Mouse (Mus musculus) stomach, postnatal 0 days (tissue): ENCODE measurements around the gene Tut7. TPM values are rescaled to one million over a fixed set of nuclear protein-coding genes. Genes with fewer than 3 reads are reported as not detected.

Experiments used
- ATAC-seq: fragments of 200-750 bp; cut with Nextera tagmentation; 2 replicates; pipeline ENCODE4 v1.8.0; 2017; ENCODE audit not compliant: low FRiP score, low TSS enrichment
- DNase-seq: peaks from one replicate; pipeline ENCODE4 v3.0.0-alpha.2; 2016; ENCODE audit warnings: low spot score
- H3K27ac ChIP-seq: fragments of 300-500 bp; sonication (generic); replicated peaks from 2 replicates; pipeline ENCODE4 v1.5.1; 2014; ENCODE audit warnings: mild to moderate bottlenecking, control low read depth
- H3K27me3 ChIP-seq: fragments of 300-500 bp; sonication (generic); 2 replicates; pipeline ENCODE4 v1.6.1; 2014; ENCODE audit warnings: low read length; ENCODE audit not compliant: control insufficient read depth, insufficient read depth
- H3K36me3 ChIP-seq: fragments of 300-500 bp; sonication (generic); 2 replicates; pipeline ENCODE4 v1.6.1; 2014; ENCODE audit warnings: low read length, mixed read lengths; ENCODE audit not compliant: control insufficient read depth, insufficient read depth
- H3K4me1 ChIP-seq: fragments of 300-500 bp; sonication (generic); replicated peaks from 2 replicates; pipeline ENCODE4 v1.6.1; 2014; ENCODE audit warnings: antibody characterized with exemption; ENCODE audit not compliant: control insufficient read depth, insufficient read depth
- H3K4me2 ChIP-seq: fragments of 300-500 bp; sonication (generic); replicated peaks from 2 replicates; pipeline ENCODE4 v1.6.1; 2014; ENCODE audit warnings: low read depth, mild to moderate bottlenecking, control low read depth, moderate library complexity
- H3K4me3 ChIP-seq: fragments of 300-500 bp; sonication (generic); 2 replicates; pipeline ENCODE4 v1.5.1; 2014; ENCODE audit warnings: low read depth, low read length, control low read depth
- H3K9ac ChIP-seq: fragments of 300-500 bp; sonication (generic); 2 replicates; pipeline ENCODE4 v1.6.1; 2014; ENCODE audit warnings: mild to moderate bottlenecking, low read length, control low read depth, mixed read lengths
- H3K9me3 ChIP-seq: fragments of 300-500 bp; sonication (generic); 2 replicates; pipeline ENCODE4 v1.6.1; 2016; ENCODE audit warnings: low read length; ENCODE audit not compliant: control insufficient read depth
- CTCF ChIP-seq: IDR thresholded peaks from 2 replicates; pipeline ENCODE4 v1.5.1; 2016; ENCODE audit warnings: antibody characterized with exemption, low read depth, mild to moderate bottlenecking, moderate library complexity
- EP300 ChIP-seq: optimal IDR thresholded peaks from 2 replicates; pipeline ENCODE3; 2016; ENCODE audit warnings: antibody characterized with exemption
- WGBS: fragments of 180-500 bp; shearing (Covaris S2); extraction: QIAGEN DNeasy Blood & Tissue Kit; methylation state at CpG from one replicate; pipeline ENCODE4 v1.1.7; 2014; 5-methylcytosine and 5-hydroxymethylcytosine counted together
- polyA plus RNA-seq: library from polyadenylated mRNA; unstranded; fragments of >200 nt; fragmentation: Nextera tagmentation; extraction: Ambion mirVana; gene quantifications from 2 replicates; pipeline ENCODE4 v1.2.1, GENCODE M21; 2015

Tut7 gene
- polyA plus RNA-seq, 1 experiment from 2014 or later: 31.6 TPM

DNA sequence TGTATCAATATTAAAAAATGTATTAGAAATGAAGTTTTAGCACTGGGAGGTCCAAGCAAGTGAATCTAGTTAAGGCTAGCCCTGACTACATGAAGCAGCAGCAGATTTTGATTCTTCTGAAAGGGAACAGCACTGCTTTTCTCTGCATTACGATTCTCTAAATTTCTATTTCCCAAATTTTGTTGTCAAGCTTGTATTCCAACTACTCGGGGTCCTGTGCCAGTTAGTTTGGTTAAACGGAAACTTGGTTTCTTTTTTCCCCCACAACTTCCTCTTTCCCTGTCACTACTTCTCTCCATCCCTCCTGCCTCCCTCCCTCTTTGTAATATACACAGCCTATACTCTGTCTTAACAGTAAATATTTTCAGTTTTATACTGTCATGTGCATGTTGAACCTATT is 2.1 kb downstream of the Tut7 start:
- peak overlapping the region; percentile 93; the same call in 1 of the 2 replicates for H3K4me3 ChIP-seq
- ATAC-seq: no peak

DNA sequence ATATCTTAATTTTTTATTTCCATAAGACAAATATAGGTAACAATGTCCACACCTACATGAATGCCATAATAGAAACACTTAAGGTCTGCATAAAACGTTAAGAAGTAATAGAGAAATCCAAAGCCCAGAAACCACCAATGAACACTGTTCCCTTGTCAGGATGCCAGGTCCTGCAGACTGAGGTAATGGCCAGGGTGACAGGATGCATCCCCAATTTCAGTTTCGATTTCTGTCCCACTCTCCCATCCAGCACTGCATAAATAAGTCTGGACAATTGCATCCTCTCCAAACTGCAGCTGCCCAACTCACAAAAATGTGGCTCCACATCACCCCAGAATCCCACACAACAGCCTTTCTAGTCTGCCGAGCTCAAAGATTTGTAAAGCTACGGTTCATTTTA is 2.8 kb downstream of the Tut7 start:
- Histone ChIP-seq H3K9ac (no peak overlapping the region), H3K9me3 (no peaks in the 10 kb centered on the region), H3K27me3 (no peaks in the 10 kb centered on the region), H3K4me3 (0 out of 2 replicates have a peak overlapping the region, but pooled peaks have one; percentile 1), H3K4me1 (peaks cover 4% of the 10 kb centered on the region; the same call in 1 of the 2 replicates), H3K27ac (no peak overlapping the region), H3K36me3 (no peaks in the 10 kb centered on the region; the same call in 1 of the 2 replicates), H3K4me2 (peak overlapping the region; percentile 33)
- TF ChIP-seq CTCF (no peak), EP300 (no peak)
- 41% methylated on average over 4 of the region's 4 CpGs for WGBS
- no peak for ATAC-seq
- DNase-seq: no peak

More for the DNA sequence above, 2.1 kb downstream of the Tut7 start:
- no peak for DNase-seq
- Histone ChIP-seq H3K27me3 (no peaks in the 10 kb centered on the region), H3K9ac (no peak overlapping the region), H3K36me3 (no peaks in the 10 kb centered on the region), H3K9me3 (no peaks in the 10 kb centered on the region), H3K27ac (no peak overlapping the region), H3K4me1 (peaks cover 4% of the 10 kb centered on the region; the same call in 1 of the 2 replicates), H3K4me2 (peak overlapping the region; percentile 73; the same call in 1 of the 2 replicates)
- 57% methylated on average over 3 of the region's 3 CpGs for WGBS
- TF ChIP-seq CTCF (no peak), EP300 (no peak)

DNA sequence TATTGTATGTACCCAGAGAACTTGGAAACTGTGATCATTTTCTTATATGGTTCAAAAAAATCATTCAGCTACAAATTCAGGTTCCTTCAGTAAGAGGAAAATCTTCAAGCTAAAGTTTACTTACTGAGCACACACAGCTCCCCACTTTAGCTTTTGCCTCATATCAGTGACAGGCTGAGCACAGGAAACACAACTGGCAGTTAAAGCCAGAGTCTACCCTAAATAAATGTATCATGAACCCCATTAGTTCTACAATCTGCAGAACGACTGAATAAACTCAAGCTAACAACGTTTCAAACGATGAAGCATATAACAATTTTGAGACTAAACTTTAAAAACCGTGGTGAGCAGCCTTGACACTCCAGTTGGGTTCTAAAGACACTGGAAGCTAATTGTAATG is 5.6 kb downstream of the Tut7 start:
- TF ChIP-seq EP300 (no peak), CTCF (no peak)
- Histone ChIP-seq H3K4me2 (no peak overlapping the region), H3K4me1 (peaks cover 4% of the 10 kb centered on the region; the same call in 1 of the 2 replicates), H3K9me3 (no peaks in the 10 kb centered on the region), H3K4me3 (no peak overlapping the region), H3K27me3 (no peaks in the 10 kb centered on the region), H3K36me3 (peaks cover 9% of the 10 kb centered on the region; the same call in 1 of the 2 replicates), H3K9ac (no peak overlapping the region), H3K27ac (no peak overlapping the region)
- WGBS: 76% methylated on average over 4 of the region's 4 CpGs
- DNase-seq (no peak), ATAC-seq (no peak)

DNA sequence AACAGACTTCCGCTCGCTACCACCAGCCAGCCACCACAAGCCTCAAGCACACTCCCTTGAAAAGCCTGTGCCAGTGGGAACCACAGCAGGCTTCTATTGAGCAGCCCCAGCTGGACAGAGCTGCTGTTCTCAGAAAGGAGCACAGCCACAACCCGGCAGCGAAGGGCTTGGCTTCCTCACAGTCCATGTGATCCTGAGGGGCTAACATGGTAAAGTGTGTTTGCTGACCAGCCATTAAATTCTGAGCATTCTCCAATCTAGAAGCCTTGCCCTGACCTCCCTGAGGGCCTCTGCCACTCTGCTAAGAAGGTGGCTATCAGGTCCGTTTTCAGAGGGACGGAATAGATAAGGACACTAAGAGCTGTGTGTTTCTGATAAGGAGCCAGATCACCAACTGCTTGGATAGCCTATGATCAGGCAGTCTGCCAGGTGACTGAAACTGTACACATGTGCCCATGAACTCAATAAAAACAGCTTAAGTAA is 8.8 kb downstream of the Tut7 start:
- Histone ChIP-seq H3K27ac (no peak overlapping the region), H3K36me3 (peaks cover 23% of the 10 kb centered on the region; the same call in 1 of the 2 replicates), H3K9me3 (no peaks in the 10 kb centered on the region), H3K4me3 (no peak overlapping the region), H3K9ac (no peak overlapping the region), H3K4me1 (no peaks in the 10 kb centered on the region), H3K27me3 (no peaks in the 10 kb centered on the region), H3K4me2 (no peak overlapping the region)
- TF ChIP-seq EP300 (no peak), CTCF (no peak)
- ATAC-seq (peak; percentile 72), DNase-seq (peak; percentile 39)
- WGBS: 67% methylated on average over 6 of the region's 6 CpGs

DNA sequence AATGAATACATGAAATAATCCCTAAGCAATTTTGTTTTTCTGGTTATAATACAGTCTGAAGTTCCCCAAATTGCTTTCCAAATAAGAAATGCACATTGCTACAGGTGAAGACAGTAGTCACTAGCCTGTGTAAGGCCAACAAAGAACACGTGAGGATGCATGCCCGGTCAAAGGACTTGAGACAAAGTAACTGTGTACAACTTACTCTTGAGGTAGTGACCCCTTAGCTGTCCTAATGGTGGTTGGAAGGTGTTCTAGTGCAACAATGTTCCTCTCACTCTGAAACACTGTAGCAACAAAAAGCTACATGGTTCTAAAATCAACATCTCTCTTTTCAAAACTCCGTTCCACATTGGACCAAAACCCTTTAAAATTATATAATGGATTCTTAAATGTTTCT is 11.4 kb downstream of the Tut7 start:
- Histone ChIP-seq H3K9me3 (no peaks in the 10 kb centered on the region), H3K4me1 (no peaks in the 10 kb centered on the region), H3K9ac (no peak overlapping the region), H3K27me3 (no peaks in the 10 kb centered on the region), H3K27ac (no peak overlapping the region), H3K4me3 (no peak overlapping the region), H3K36me3 (peaks cover 29% of the 10 kb centered on the region), H3K4me2 (no peak overlapping the region)
- 94% methylated on average over 3 of the region's 3 CpGs for WGBS
- no peak for TF ChIP-seq CTCF
- no peak for TF ChIP-seq EP300
- DNase-seq: no peak
- no peak for ATAC-seq

DNA sequence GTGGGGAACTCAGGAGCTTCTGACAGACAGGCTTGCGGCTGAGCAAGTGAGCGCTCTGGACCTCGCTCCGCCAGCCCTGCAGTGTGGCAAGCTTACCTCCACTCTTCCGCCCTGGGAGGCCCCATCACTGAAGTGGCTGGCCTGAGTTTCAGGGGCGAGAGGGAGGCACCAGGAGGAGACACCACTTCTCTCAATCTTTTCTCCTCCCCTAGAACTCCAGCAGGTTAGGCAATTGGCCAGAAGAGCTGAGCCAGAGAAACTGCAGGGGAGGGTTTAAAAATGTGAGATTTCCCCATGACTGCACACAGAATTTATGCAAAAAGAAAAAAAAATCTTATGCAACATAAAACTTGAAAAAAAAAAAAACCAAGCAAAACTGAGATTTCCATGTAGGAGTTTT is 21.9 kb downstream of the Tut7 start:
- WGBS: 91% methylated on average over 6 of the region's 6 CpGs
- Histone ChIP-seq H3K4me3 (no peak overlapping the region), H3K27me3 (no peaks in the 10 kb centered on the region), H3K9me3 (no peaks in the 10 kb centered on the region), H3K9ac (no peak overlapping the region), H3K4me2 (no peak overlapping the region), H3K27ac (no peak overlapping the region), H3K4me1 (no peaks in the 10 kb centered on the region), H3K36me3 (peaks cover 47% of the 10 kb centered on the region)
- DNase-seq (no peak), ATAC-seq (no peak)
- TF ChIP-seq EP300: no peak
- TF ChIP-seq CTCF: no peak
